Mouse (Mus musculus) erythroblast, embryonic 14.5 days (primary cell): ENCODE measurements around the gene Foxp1. TPM values are rescaled to one million over a fixed set of nuclear protein-coding genes. Genes with fewer than 3 reads are reported as not detected.
A peak's percentile ranks its signal among the peaks of the same experiment; 100 is the strongest.

Source experiments
- H3K27me3 ChIP-seq: 2 replicates; pipeline ENCODE4 v1.6.1; 2012; ENCODE audit warnings: inconsistent platforms; ENCODE audit not compliant: control insufficient read depth
- H3K36me3 ChIP-seq: 2 replicates; pipeline ENCODE4 v1.6.1; 2012; ENCODE audit warnings: mild to moderate bottlenecking, inconsistent platforms; ENCODE audit not compliant: control insufficient read depth
- H3K4me1 ChIP-seq: 2 replicates; pipeline ENCODE4 v1.6.1; 2012; ENCODE audit warnings: inconsistent platforms; ENCODE audit not compliant: control insufficient read depth
- H3K4me3 ChIP-seq: replicated peaks from 2 replicates; pipeline ENCODE3; 2012; ENCODE audit warnings: moderate library complexity, mild to moderate bottlenecking, inconsistent platforms
- H3K9me3 ChIP-seq: 2 replicates; pipeline ENCODE4 v1.6.1; 2012; ENCODE audit warnings: low read length, inconsistent platforms, mixed read lengths; ENCODE audit not compliant: control insufficient read depth
- GATA1 ChIP-seq: IDR thresholded peaks from 2 replicates; pipeline ENCODE4 v1.6.1; 2012; ENCODE audit warnings: low read length, inconsistent platforms, mixed read lengths
- TAL1 ChIP-seq: IDR thresholded peaks from 3 replicates; pipeline ENCODE4 v1.6.1; 2012; ENCODE audit warnings: low read length, inconsistent platforms, mixed read lengths
- polyA plus RNA-seq: library from polyadenylated mRNA; stranded (reverse); fragments of >175 nt; gene quantifications from 2 replicates; pipeline ENCODE4 v1.2.3, GENCODE M21; 2012

Foxp1 gene
- 1.7 and 2.4 TPM in 2 replicates for polyA plus RNA-seq

DNA sequence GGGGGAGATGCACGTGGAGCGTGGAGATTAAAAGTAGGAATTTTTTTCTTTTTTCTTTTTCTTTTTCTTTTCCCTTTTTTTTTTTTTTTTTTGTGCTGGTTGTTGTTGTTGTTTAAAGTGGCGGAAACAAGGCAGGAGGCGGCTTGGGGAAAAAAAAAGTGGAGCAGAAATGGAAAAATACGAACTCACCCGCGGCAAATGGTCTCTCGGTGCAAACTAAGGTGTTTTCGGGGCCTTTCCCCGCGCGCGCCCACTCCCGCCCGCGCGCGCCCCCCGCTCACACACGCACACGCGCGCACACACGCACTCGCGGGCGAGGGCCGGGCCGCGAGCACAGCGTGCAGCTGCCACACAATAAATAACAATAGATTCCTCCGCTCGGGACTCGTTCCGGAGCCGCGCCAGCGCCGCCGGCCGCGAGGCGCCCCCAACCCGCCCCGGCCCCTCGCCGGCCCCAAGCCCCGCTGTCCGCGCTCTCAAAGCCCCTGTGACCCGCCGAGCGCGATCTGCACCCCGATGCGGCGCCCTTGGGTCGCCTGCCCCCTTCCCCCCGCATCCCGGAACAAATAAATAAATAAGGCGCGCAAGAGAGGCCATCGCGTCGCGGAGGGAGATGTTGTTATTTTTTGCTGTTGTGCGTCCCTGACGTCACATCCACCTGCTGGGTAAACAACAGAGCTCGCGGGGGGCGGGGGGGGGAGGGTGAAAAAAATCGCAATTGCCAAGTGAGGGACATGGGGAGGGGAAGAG lies at the start of gene Foxp1:
TSS of gene Foxp1 (minus strand) at position 363 of the 750 bp plus-strand sequence.
- Histone ChIP-seq H3K36me3 (no peaks in the 10 kb centered on the region), H3K27me3 (peaks cover 35% of the 10 kb centered on the region), H3K4me3 (peak within 1 kb of the TSS; percentile 75), H3K4me1 (peaks cover 19% of the 10 kb centered on the region), H3K9me3 (peaks cover 6% of the 10 kb centered on the region)
- no peak for TF ChIP-seq GATA1
- no peak for TF ChIP-seq TAL1

- Histone ChIP-seq H3K9me3 (no peaks in the 10 kb centered on the region), H3K36me3 (no peaks in the 10 kb centered on the region), H3K4me1 (no peaks in the 10 kb centered on the region), H3K4me3 (no peak overlapping the region), H3K27me3 (no peaks in the 10 kb centered on the region)
- no peak for TF ChIP-seq GATA1
- no peak for TF ChIP-seq TAL1
These were observed 49.5 kb upstream of the Foxp1 start for GRCm38 (mm10) chr6:99572071-99572470.

- Histone ChIP-seq H3K9me3 (no peaks in the 10 kb centered on the region), H3K4me1 (no peaks in the 10 kb centered on the region), H3K27me3 (no peaks in the 10 kb centered on the region), H3K36me3 (no peaks in the 10 kb centered on the region), H3K4me3 (no peak overlapping the region)
- no peak for TF ChIP-seq TAL1
- TF ChIP-seq GATA1: no peak
These were observed 44.4 kb upstream of the Foxp1 start for GRCm38 (mm10) chr6:99566921-99567320.

GRCm38 (mm10) chr6:99564766-99565165 lies 42.2 kb upstream of the Foxp1 start:
- TF ChIP-seq TAL1 (no peak), GATA1 (no peak)

DNA sequence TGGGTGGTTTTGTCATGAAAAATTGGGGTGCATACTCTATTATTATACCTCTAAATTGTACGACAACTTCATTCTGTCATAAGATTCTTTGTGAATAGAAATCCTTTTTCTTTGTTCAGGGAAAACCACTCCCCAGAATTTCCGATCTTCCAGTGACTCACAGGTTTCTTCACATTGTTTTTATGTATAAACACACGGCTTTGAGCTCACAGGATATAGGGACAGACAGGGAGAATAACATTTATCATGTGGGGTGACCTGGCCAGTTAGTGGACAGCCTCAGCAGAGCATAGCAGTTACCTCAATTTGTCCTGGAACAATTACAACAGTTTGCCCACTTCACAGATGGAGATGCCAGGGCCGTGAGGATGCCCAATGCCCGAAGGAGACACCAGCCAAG lies 34.4 kb upstream of the Foxp1 start:
- no peaks in the 10 kb centered on the region for H3K9me3 ChIP-seq
- TF ChIP-seq TAL1: no peak
- no peak for TF ChIP-seq GATA1
- no peaks in the 10 kb centered on the region for H3K36me3 ChIP-seq
- no peak overlapping the region for H3K4me3 ChIP-seq
- no peaks in the 10 kb centered on the region for H3K4me1 ChIP-seq
- H3K27me3 ChIP-seq: no peaks in the 10 kb centered on the region

More at GRCm38 (mm10) chr6:99564766-99565165, 42.2 kb upstream of the Foxp1 start:
- no peaks in the 10 kb centered on the region for H3K27me3 ChIP-seq
- no peak overlapping the region for H3K4me3 ChIP-seq
- no peaks in the 10 kb centered on the region for H3K4me1 ChIP-seq
- no peaks in the 10 kb centered on the region for H3K36me3 ChIP-seq
- H3K9me3 ChIP-seq: no peaks in the 10 kb centered on the region

DNA sequence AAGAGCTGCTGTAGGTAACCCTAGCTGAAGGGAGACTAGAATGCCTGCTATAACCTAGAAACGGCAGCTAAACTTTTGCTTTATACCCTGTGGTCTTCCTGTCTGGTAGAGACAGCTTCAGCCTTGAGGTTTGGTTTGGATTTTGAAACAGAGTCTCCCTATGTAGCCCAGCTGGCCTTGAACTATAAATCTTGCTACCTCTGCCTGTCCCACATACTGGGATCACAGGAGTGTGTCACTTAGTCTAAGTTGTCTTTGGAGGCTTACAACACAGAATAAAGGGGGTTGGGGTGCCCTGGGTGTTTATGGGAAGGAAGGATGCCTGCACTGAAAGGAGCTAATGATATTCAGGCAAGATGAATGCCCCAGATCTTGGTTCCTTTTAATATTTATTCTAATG lies 30.3 kb upstream of the Foxp1 start:
- Histone ChIP-seq H3K36me3 (no peaks in the 10 kb centered on the region), H3K4me1 (no peaks in the 10 kb centered on the region), H3K27me3 (no peaks in the 10 kb centered on the region), H3K4me3 (no peak overlapping the region), H3K9me3 (no peaks in the 10 kb centered on the region)
- TF ChIP-seq TAL1 (no peak), GATA1 (no peak)

GRCm38 (mm10) chr6:99546416-99546815 lies 23.9 kb upstream of the Foxp1 start:
- H3K9me3 ChIP-seq: no peaks in the 10 kb centered on the region
- H3K36me3 ChIP-seq: no peaks in the 10 kb centered on the region
- TF ChIP-seq GATA1 (no peak), TAL1 (no peak)
- H3K4me1 ChIP-seq: no peaks in the 10 kb centered on the region
- H3K27me3 ChIP-seq: no peaks in the 10 kb centered on the region
- H3K4me3 ChIP-seq: no peak overlapping the region

DNA sequence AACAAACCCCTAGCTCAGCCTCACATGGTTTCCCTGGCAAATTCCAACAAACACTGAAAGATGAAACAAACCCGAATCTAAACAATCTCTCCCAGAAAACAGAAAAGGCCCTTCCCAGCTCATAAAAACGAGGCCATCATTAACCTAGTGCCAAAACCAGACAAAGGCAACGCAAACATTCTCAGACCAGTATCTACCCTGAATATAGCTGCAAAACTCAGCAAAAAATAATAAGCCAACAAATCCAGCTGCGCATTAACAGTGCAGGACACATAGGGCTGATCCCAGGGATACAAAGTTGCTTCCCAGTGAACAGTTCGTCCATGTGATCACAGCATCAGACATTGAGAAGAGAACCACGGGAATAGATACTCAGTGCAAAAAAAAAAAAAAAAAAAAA lies 22.9 kb upstream of the Foxp1 start:
- H3K36me3 ChIP-seq: no peaks in the 10 kb centered on the region
- TF ChIP-seq TAL1: no peak
- no peak for TF ChIP-seq GATA1
- no peaks in the 10 kb centered on the region for H3K9me3 ChIP-seq
- no peaks in the 10 kb centered on the region for H3K4me1 ChIP-seq
- H3K4me3 ChIP-seq: no peak overlapping the region
- H3K27me3 ChIP-seq: no peaks in the 10 kb centered on the region

DNA sequence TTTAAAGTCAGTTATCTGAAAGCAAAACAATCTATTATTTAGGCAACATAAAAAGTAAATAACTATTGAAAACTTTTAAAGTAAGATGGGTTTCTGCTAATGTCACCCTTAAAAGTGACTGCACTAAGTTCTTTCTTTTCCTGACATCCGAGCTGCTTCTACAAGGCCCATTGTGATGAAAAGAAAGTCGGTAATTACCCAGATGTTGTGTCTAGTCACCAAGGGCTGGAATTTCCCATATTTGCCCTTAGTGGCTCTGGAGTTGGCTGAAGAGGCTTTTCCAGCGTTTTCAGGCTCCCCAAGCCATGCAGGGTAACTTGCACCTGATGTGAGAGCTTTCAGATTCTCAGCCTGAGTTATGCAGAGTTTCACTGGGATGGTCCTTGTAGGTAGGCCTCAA lies 18.6 kb upstream of the Foxp1 start:
- Histone ChIP-seq H3K9me3 (no peaks in the 10 kb centered on the region), H3K36me3 (no peaks in the 10 kb centered on the region), H3K4me1 (no peaks in the 10 kb centered on the region), H3K4me3 (no peak overlapping the region), H3K27me3 (no peaks in the 10 kb centered on the region)
- no peak for TF ChIP-seq TAL1
- no peak for TF ChIP-seq GATA1

DNA sequence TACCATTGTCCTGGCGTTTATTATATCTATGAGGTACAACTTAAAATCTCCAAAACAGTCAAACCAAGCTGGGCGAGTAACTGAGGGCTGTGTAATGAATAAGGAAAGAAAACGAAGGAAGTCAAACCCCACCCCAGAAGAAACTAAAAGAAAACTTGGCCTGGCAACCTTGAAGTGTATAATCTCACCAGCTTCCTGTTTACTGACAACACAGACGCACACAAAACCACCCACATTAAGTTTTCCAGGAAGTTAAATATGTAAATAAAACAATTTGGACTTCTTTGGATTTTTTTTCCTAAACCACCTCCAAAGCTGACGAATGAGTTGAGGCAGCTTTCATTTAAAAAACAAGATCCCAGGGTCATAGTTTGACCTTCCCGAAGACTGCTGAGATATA lies 18.1 kb upstream of the Foxp1 start:
- Histone ChIP-seq H3K36me3 (no peaks in the 10 kb centered on the region), H3K4me3 (no peak overlapping the region), H3K27me3 (no peaks in the 10 kb centered on the region), H3K9me3 (no peaks in the 10 kb centered on the region), H3K4me1 (no peaks in the 10 kb centered on the region)
- TF ChIP-seq TAL1 (no peak), GATA1 (no peak)
